Mouse (Mus musculus) limb, embryonic 11.5 days (tissue): ENCODE measurements around the gene Fam240b. TPM values are rescaled to one million over a fixed set of nuclear protein-coding genes. Genes with fewer than 3 reads are reported as not detected.

Experiments
- ATAC-seq: fragments of 200-750 bp; cut with Nextera tagmentation; 2 replicates; pipeline ENCODE4 v1.8.0; 2017; ENCODE audit warnings: low read depth; ENCODE audit not compliant: insufficient number of reproducible peaks, low FRiP score, low TSS enrichment
- DNase-seq: peaks from one replicate; pipeline ENCODE4 v3.0.0-alpha.2; 2015; ENCODE audit warnings: low spot score
- H3K27ac ChIP-seq: fragments of 300-500 bp; sonication (generic); replicated peaks from 2 replicates; pipeline ENCODE4 v1.5.1; 2014; ENCODE audit warnings: low read depth, mild to moderate bottlenecking, low read length
- H3K27me3 ChIP-seq: fragments of 300-500 bp; sonication (generic); 2 replicates; pipeline ENCODE4 v1.6.1; 2014; ENCODE audit warnings: mild to moderate bottlenecking, low read length, mixed read lengths; ENCODE audit not compliant: control insufficient read depth, insufficient read depth
- H3K36me3 ChIP-seq: fragments of 300-500 bp; sonication (generic); 2 replicates; pipeline ENCODE4 v1.6.1; 2014; ENCODE audit warnings: mild to moderate bottlenecking, low read length, moderate library complexity, mixed read lengths; ENCODE audit not compliant: control insufficient read depth, insufficient read depth
- H3K4me1 ChIP-seq: fragments of 300-500 bp; sonication (generic); 2 replicates; pipeline ENCODE4 v1.6.1; 2014; ENCODE audit warnings: low read length, mixed read lengths; ENCODE audit not compliant: control insufficient read depth, insufficient read depth
- H3K4me2 ChIP-seq: fragments of 300-500 bp; sonication (generic); 2 replicates; pipeline ENCODE4 v1.6.1; 2014; ENCODE audit warnings: low read depth, mild to moderate bottlenecking, moderate library complexity; ENCODE audit not compliant: severe bottlenecking
- H3K4me3 ChIP-seq: fragments of 300-500 bp; sonication (generic); 2 replicates; pipeline ENCODE4 v1.5.1; 2014; ENCODE audit warnings: low read depth, low read length
- H3K9ac ChIP-seq: fragments of 300-500 bp; sonication (generic); 2 replicates; pipeline ENCODE4 v1.6.1; 2014; ENCODE audit warnings: mild to moderate bottlenecking, low read length
- H3K9me3 ChIP-seq: fragments of 300-500 bp; sonication (generic); 2 replicates; pipeline ENCODE4 v1.6.1; 2016; ENCODE audit warnings: low read length; ENCODE audit not compliant: control insufficient read depth
- WGBS: fragments of 180-500 bp; shearing (Covaris S2); extraction: QIAGEN DNeasy Blood & Tissue Kit; methylation state at CpG from one replicate; pipeline ENCODE4 v1.1.7; 2014; 5-methylcytosine and 5-hydroxymethylcytosine counted together
- polyA plus RNA-seq: library from polyadenylated mRNA; unstranded; fragments of >200 nt; fragmentation: Nextera tagmentation; extraction: Ambion mirVana; gene quantifications from 2 replicates; pipeline ENCODE4 v1.2.1, GENCODE M21; 2014

Gene Fam240b
- polyA plus RNA-seq: not detected in 2 replicates

DNA sequence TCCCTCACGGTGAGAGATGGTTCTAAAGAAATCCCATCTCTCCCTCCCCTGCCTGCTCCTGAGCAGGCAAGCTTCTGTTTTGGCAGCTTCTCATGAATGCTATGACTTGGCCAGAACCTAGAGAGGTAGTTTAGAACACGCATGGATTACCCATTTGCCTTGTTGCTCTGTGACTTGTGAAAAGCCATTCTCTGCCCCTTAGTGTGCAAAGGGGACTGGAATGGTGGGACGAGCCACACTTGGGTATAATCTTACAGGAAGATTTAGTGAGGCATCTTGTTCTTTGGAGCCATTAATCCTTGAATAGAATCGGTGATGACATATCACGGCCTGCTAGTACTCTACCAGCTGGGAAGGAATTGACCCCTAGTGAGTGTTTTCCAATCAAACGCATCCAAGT is at the start of gene Fam240b:
Gene Fam240b, minus strand, starts transcription at position 101 of the 400 bp plus-strand sequence.
- no peak for DNase-seq
- H3K36me3 ChIP-seq: no peaks in the 10 kb centered on the region
- H3K9me3 ChIP-seq: no peaks in the 10 kb centered on the region
- H3K9ac ChIP-seq: no peak within 1 kb of the TSS
- no peak within 1 kb of the TSS for H3K27ac ChIP-seq
- no peaks in the 10 kb centered on the region for H3K27me3 ChIP-seq
- WGBS: 83% methylated on average over 6 of the region's 6 CpGs
- H3K4me2 ChIP-seq: no peak within 1 kb of the TSS
- no peak for ATAC-seq
- H3K4me3 ChIP-seq: no peak within 1 kb of the TSS
- H3K4me1 ChIP-seq: no peaks in the 10 kb centered on the region

- no peak overlapping the region for H3K27ac ChIP-seq
- no peaks in the 10 kb centered on the region for H3K27me3 ChIP-seq
- H3K36me3 ChIP-seq: no peaks in the 10 kb centered on the region
- no peak overlapping the region for H3K4me3 ChIP-seq
- no peak overlapping the region for H3K4me2 ChIP-seq
- H3K9me3 ChIP-seq: no peaks in the 10 kb centered on the region
- DNase-seq (no peak), ATAC-seq (no peak)
- whole genome bisulfite sequencing: 86% methylated on average over 5 of the region's 5 CpGs
- no peak overlapping the region for H3K9ac ChIP-seq
- no peaks in the 10 kb centered on the region for H3K4me1 ChIP-seq
Measured at GRCm38 (mm10) chr13:64530139-64530538, 32.5 kb upstream of the Fam240b start.

DNA sequence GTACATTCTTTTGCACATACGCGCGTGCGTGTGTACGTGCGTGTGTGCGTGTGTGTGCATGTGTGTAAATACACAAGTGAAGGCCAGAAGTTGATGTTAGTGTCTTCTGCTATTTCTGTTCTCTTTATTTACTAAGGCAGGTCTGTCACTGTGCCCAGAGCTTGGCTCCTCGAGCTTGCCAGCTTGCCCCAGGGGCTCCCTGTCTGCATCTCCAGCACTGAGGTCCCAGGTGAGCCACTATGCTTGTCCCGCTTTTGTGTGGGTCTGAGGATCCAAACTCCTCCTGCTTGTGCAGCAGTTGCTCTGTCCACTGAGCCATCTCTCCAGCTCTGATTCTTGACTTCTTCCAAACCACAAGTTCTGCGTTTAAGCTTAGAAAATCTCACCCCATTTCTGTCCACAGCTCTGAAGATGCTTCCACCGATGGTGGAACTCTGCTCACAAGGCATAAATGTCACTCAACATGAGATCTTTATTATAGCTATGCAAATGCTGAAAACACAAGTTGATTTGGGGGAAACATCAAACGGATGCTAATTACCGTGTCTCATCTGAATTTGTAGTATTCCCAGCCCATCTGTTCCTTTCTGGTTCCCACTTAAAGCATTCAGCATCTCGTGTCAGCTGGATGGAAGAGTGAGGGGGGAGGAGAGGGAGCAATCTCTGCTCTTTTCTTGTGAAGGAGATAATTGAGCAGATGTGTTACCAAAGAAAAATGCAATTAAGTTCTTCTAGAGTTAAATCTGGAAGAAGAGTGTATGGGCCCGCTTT is 29.1 kb upstream of the Fam240b start:
- no peaks in the 10 kb centered on the region for H3K36me3 ChIP-seq
- no peaks in the 10 kb centered on the region for H3K27me3 ChIP-seq
- DNase-seq (no peak), ATAC-seq (no peak)
- 84% methylated on average over 15 of the region's 15 CpGs for WGBS
- no peak overlapping the region for H3K9ac ChIP-seq
- H3K4me1 ChIP-seq: no peaks in the 10 kb centered on the region
- no peaks in the 10 kb centered on the region for H3K9me3 ChIP-seq
- no peak overlapping the region for H3K27ac ChIP-seq
- no peak overlapping the region for H3K4me3 ChIP-seq
- no peak overlapping the region for H3K4me2 ChIP-seq

DNA sequence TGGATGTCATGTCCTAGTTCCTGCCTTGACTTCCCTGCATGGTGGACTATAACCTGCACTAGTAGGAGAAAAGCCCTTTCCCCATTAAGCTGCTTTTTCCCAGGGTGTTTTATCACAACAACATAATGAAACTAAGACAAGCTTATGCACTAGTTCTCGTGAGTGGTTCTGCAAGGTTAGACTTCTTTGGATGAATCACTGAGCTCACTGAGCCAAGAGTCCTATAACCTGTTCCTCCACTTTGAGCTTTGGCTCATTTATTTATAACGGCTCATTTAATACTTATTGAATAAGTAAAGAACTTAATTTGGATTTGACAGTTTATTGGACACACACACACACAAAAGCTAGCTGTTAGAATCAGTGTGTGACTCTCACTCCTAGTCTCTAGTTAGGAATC is 16.7 kb upstream of the Fam240b start:
- ATAC-seq: no peak
- H3K9me3 ChIP-seq: no peaks in the 10 kb centered on the region
- no peaks in the 10 kb centered on the region for H3K27me3 ChIP-seq
- WGBS: 83% methylated on average over 2 of the region's 2 CpGs
- no peak overlapping the region for H3K9ac ChIP-seq
- no peak overlapping the region for H3K4me3 ChIP-seq
- DNase-seq: no peak
- H3K36me3 ChIP-seq: no peaks in the 10 kb centered on the region
- H3K4me2 ChIP-seq: no peak overlapping the region
- H3K27ac ChIP-seq: no peak overlapping the region
- no peaks in the 10 kb centered on the region for H3K4me1 ChIP-seq

DNA sequence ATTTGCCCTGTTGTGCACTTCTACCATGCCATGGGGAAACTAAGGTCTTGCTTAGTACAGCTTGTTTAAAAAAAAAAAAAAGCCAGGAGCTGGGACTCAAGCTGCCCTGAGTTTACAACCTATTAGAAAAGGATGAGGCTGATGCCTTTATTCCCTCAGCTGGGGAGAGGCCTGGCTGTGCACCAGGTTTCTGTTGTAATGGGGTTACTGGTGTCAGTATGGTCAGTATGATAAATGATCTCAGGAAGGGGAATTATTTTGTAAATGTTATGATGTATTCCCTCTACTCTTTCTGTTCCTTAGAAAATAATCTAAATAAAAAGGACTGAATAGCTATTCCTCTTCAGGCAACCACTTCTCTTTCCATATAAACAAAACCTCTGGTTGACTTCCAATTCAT is 14.0 kb upstream of the Fam240b start:
- Histone ChIP-seq H3K4me1 (no peaks in the 10 kb centered on the region), H3K27ac (no peak overlapping the region), H3K36me3 (no peaks in the 10 kb centered on the region), H3K27me3 (no peaks in the 10 kb centered on the region), H3K4me3 (no peak overlapping the region), H3K9me3 (no peaks in the 10 kb centered on the region), H3K4me2 (no peak overlapping the region), H3K9ac (no peak overlapping the region)
- no peak for ATAC-seq
- no peak for DNase-seq

- Histone ChIP-seq H3K27me3 (no peaks in the 10 kb centered on the region), H3K27ac (no peak overlapping the region), H3K4me3 (no peak overlapping the region), H3K9me3 (no peaks in the 10 kb centered on the region), H3K4me2 (no peak overlapping the region), H3K9ac (no peak overlapping the region), H3K36me3 (no peaks in the 10 kb centered on the region), H3K4me1 (no peaks in the 10 kb centered on the region)
- ATAC-seq: no peak
- DNase-seq: no peak
Measured at GRCm38 (mm10) chr13:64507361-64507760, 9.8 kb upstream of the Fam240b start.

GRCm38 (mm10) chr13:64502833-64503232 is 5.2 kb upstream of the Fam240b start:
- no peak for ATAC-seq

GRCm38 (mm10) chr13:64493586-64493985 is 4.0 kb downstream of the Fam240b start:
- Histone ChIP-seq H3K9me3 (no peaks in the 10 kb centered on the region), H3K9ac (no peak overlapping the region), H3K4me2 (no peak overlapping the region), H3K27ac (no peak overlapping the region), H3K36me3 (no peaks in the 10 kb centered on the region), H3K27me3 (no peaks in the 10 kb centered on the region), H3K4me1 (no peaks in the 10 kb centered on the region), H3K4me3 (no peak overlapping the region)
- ATAC-seq: no peak
- DNase-seq: no peak
- 71% methylated on average over 5 of the region's 5 CpGs for WGBS

More at GRCm38 (mm10) chr13:64502833-64503232, 5.2 kb upstream of the Fam240b start:
- no peaks in the 10 kb centered on the region for H3K4me1 ChIP-seq
- no peak overlapping the region for H3K4me3 ChIP-seq
- H3K27me3 ChIP-seq: no peaks in the 10 kb centered on the region
- H3K27ac ChIP-seq: no peak overlapping the region
- H3K36me3 ChIP-seq: no peaks in the 10 kb centered on the region
- H3K9me3 ChIP-seq: no peaks in the 10 kb centered on the region
- H3K9ac ChIP-seq: no peak overlapping the region
- WGBS: 71% methylated on average over 3 of the region's 3 CpGs
- DNase-seq: no peak
- no peak overlapping the region for H3K4me2 ChIP-seq

DNA sequence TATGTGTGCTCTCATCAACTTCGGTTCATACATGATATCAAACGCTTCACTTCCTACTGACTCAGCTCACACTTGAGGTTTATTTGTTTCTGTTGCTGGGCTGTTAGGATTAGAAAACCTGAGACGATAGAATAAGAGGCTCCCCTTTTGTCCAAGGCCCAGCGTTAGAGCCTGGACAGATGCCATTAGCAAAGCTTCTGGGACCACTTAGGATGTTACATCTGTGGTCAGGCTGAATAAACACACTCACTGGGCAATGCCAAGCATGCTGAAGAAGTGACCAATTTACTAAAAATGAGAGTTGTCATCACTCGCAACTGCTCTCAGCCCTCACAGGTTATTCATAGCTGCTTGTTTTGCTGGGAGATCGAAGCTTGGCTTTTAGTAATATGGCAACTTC is 7.7 kb downstream of the Fam240b start:
- no peaks in the 10 kb centered on the region for H3K4me1 ChIP-seq
- no peak overlapping the region for H3K9ac ChIP-seq
- no peak for DNase-seq
- no peak overlapping the region for H3K4me3 ChIP-seq
- H3K27ac ChIP-seq: no peak overlapping the region
- H3K36me3 ChIP-seq: no peaks in the 10 kb centered on the region
- H3K27me3 ChIP-seq: no peaks in the 10 kb centered on the region
- no peak for ATAC-seq
- 90% methylated on average over 6 of the region's 6 CpGs for WGBS
- no peak overlapping the region for H3K4me2 ChIP-seq
- H3K9me3 ChIP-seq: no peaks in the 10 kb centered on the region
